Comparison of ENCODE assay signal across 9 mouse cellular contexts in the genomic region with DNA sequence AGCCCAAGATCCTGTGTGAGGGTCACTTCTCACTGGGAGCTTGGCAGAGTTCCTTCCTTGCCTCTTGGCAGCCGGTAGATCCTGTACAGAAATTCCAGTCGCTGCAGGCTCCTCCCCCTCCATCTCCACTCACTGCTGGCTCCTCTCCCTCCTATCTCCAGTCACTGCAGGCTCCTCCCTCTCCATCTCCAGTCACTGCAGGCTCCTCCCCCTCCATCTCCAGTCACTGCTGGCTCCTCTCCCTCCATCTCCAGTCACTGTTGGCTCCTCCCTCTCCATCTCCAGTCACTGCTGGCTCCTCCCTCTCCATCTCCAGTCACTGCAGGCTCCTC. TPM values are rescaled to one million over a fixed set of nuclear protein-coding genes. Genes with fewer than 3 reads are reported as not detected.
A peak's percentile ranks its signal among the peaks of the same experiment; 100 is the strongest.
DNase-seq lines count a peak whose midpoint lies in the region.
"Had no signal": no experiment of that assay in that cellular context is flagged by ENCODE, and none has a peak within 500 bp of the region (broad histone marks: within the 10 kb centered on the region; RNA-seq: fewer than 3 reads in every experiment).

No protein-coding gene starts in this region.

- DNase-seq in cerebellum, adult 11-12 months, result peak; percentile 20
- DNase-seq in cerebellum, adult 11 months, result no peak
- peak; percentile 63 for DNase-seq in NIH3T3 (ENCODE audit: low read depth)
- peak; percentile 26 for DNase-seq in heart, postnatal 4 days
- peak; percentile 17 to 27 for DNase-seq in lung, adult 18-20 months
- peak; percentile 2 for DNase-seq in skeletal muscle tissue, adult 2 months (ENCODE audit: low read depth, low spot score)
- no peak for DNase-seq in layer of hippocampus, postnatal 14 days (ENCODE audit: low spot score in 2 of 2)
- DNase-seq in left cerebral cortex, postnatal 25 days (ENCODE audit: low spot score in 2 of 2), result no peak

- intact Hi-C loops in left cerebral cortex, postnatal 25 days (cut with DNase I), result loop anchor here (5.0 kb wide), 1 partner anchor 178 kb away; no protein-coding TSS in a partner anchor

RNA-seq across cellular contexts. Expression of gene Syt13, which starts 31.0 kb away (rescaled TPM):
- total RNA-seq in heart, postnatal 4 days (2021), result under 1 TPM; 0.17 to 0.41 TPM
- 100 to 1,000 TPM; 124 to 128 TPM for total RNA-seq in layer of hippocampus, postnatal 14 days (2021)
- total RNA-seq in left cerebral cortex, postnatal 25 days (2021), result 100 to 1,000 TPM; 188 to 230 TPM
- total RNA-seq: CH12.LX had no signal

Comparison
In these comparisons a context has a peak if more than half of its experiments do, and no peak if none do; other contexts are left out.
1. DNase-seq: peak in cerebellum, adult 11-12 months (single experiment), NIH3T3 (single experiment), heart, postnatal 4 days (single experiment), lung, adult 18-20 months (2 of 2) and skeletal muscle tissue, adult 2 months (single experiment); none in cerebellum, adult 11 months (single experiment), layer of hippocampus, postnatal 14 days (0 of 2) and left cerebral cortex, postnatal 25 days (0 of 2).
2. RNA of gene Syt13, which starts 31.0 kb away (total RNA-seq): 188 to 230 TPM in left cerebral cortex, postnatal 25 days and 124 to 128 TPM in layer of hippocampus, postnatal 14 days; 0.17 to 0.41 TPM in heart, postnatal 4 days; every median in the first group is over 10 times any median in the second.